Mouse (Mus musculus) urinary bladder, postnatal 25 days (tissue): ENCODE measurements around the gene Dapk2.

ENCODE experiments used
- DNase-seq: peaks from one replicate; pipeline ENCODE4 v3.0.0; 2022; ENCODE audit warnings: low spot score

Gene Dapk2

DNA sequence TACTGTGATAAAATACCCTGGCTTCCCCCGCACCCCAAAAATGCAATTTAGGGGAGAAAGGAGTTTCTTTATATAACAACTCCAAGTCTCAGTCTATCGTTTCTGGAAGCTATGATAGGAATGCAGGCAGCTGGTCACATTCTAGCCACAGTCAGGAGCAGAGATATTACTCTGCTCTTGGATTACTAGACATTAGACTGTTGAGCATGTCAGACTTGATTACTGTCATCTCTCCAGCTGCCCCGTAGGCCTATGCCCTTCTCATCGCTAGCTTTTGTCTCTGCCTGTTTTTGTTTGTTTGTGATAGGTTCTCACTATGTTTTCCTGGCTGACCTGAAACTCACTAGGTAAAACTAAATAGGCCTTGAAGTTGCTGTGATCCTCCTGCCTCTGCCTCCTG, 150.7 kb downstream of the Dapk2 start:
- no peak for DNase-seq

DNA sequence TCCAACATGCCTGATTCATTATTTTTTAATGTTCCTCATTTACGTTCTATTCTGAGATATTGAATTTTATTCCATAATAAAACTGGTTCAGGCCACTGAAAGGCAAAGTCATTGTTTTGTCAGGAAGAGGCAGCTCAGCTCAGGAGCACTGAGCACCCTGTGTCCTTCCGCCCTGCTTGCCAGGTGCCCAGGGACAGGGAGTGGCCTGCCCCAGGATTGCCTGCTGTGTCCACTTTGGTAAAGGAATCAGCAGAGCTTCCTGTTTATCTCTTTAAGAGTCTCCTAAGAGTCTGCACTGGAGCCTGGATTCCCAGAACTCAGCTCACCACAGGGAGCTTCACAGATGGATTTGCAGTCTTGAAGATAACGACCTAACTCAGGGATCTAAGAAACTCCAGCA, 153.4 kb downstream of the Dapk2 start:
- no peak for DNase-seq

DNA sequence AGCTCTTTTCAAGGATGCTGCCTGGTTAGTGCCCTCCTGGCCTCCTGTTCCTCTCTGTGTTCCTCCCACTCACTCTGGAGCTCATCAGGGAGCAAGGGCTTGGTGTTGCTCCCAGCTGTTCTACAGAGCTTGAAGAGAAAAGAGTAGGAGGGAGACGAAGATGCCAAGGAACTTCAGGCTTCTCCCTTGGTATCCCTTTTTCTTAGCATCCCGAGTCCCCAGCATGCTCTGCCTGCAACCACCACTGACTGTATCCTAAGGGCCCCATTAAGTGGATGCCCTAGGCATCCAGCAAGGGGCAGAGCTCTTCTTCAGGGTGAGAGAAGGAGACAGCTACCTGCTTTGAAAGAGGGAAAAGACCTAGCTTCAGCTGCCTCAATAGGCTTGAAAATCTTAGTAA, 158.6 kb downstream of the Dapk2 start:
- no peak for DNase-seq
